Mouse (Mus musculus): ENCODE data around the gene Tecpr2. TPM values are rescaled to one million over a fixed set of nuclear protein-coding genes. Genes with fewer than 3 reads are reported as not detected.

Tecpr2 gene
- polyA plus RNA-seq, 1 experiment from 2014 or later, result 5.2 TPM

DNA sequence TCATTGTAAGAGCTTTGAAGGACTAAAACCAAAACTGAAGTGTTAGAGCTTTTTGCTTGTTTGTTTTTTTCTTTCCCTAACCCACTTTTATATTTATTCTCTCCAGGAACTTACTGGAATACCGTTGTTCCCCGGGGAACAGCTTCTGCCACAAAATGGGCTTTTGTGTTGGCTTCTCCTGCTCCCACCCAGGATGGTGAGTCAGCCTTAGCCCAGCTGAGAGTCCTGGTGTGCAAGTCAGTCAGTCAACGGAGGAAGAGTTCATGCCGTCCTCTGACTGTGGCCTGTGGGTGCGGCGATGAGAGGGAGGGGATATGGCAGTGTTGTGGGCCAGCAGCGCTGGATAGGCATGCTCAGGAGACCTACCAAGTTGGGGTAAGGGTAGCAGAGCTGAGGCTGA is 57.2 kb downstream of the Tecpr2 start:
- Histone ChIP-seq H3K9ac (no peak overlapping the region), H3K4me2 (no peak overlapping the region), H3K4me1 (ENCODE audit: insufficient read depth) (no peaks in the 10 kb centered on the region), H3K36me3 (ENCODE audit: insufficient read depth) (peaks cover 47% of the 10 kb centered on the region), H3K27ac (ENCODE audit: low read depth) (no peak overlapping the region), H3K4me3 (ENCODE audit: low read depth, low read length) (no peak overlapping the region), H3K27me3 (ENCODE audit: insufficient read depth, low read length) (no peaks in the 10 kb centered on the region), H3K9me3 (ENCODE audit: low read depth, low read length) (no peaks in the 10 kb centered on the region)
- no peak for TF ChIP-seq CTCF (IDR thresholded peaks at IDR 0.05; ENCODE audit: low read depth)
- ATAC-seq (ENCODE audit: insufficient read depth) (no peak), DNase-seq (no peak)
- 82% methylated on average over 7 of the region's 7 CpGs for WGBS

DNA sequence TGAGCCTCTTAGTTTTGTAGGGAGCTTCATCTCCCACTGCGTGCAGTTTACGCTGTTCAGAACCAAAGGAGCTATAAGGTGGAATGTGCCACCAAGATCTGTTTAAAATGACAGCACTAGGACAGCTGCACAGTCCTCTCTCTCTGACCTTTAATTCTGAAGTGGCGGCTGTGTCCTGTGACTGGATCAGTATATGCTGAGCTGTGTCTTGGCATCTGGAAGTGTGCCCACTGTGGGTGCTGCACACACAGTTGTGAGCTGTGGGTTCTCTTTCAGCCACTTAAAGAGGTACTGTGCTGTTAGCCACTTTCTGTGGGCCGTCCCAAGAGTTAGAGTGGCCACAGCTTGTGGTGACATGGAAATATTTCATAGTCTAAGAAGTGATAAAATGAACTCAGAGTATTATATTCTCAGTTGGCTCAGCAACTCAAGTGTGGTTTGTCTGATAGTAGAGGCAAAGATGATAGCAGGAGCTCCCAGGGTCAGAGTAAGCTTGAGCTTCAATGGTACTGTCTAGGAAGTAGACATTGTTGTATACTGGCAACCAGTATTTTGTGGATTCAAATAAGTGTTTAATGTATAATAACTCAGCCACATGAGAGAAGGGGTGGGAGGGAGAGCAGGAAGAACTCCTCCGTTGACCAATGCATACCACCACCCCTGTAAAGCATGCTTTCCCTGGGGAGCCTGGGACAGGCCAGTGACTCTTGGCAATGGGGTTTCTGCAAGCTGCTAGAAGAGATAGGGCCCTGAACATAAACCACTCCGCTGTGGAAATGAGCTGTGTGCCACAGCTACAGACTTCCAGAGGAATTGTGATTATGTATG is 59.2 kb downstream of the Tecpr2 start:
- peaks cover 39% of the 10 kb centered on the region for H3K36me3 ChIP-seq (ENCODE audit: insufficient read depth)
- no peak overlapping the region for H3K27ac ChIP-seq (ENCODE audit: low read depth)
- WGBS, result 87% methylated on average over 6 of the region's 6 CpGs
- H3K9ac ChIP-seq, result no peak overlapping the region
- ATAC-seq (ENCODE audit: insufficient read depth), result no peak
- TF ChIP-seq CTCF (IDR thresholded peaks at IDR 0.05; ENCODE audit: low read depth), result no peak
- no peak overlapping the region for H3K4me3 ChIP-seq (ENCODE audit: low read depth, low read length)
- H3K4me1 ChIP-seq (ENCODE audit: insufficient read depth), result no peaks in the 10 kb centered on the region
- H3K27me3 ChIP-seq (ENCODE audit: insufficient read depth, low read length), result no peaks in the 10 kb centered on the region
- no peak for DNase-seq
- H3K9me3 ChIP-seq (ENCODE audit: low read depth, low read length), result no peaks in the 10 kb centered on the region
- H3K4me2 ChIP-seq, result no peak overlapping the region

DNA sequence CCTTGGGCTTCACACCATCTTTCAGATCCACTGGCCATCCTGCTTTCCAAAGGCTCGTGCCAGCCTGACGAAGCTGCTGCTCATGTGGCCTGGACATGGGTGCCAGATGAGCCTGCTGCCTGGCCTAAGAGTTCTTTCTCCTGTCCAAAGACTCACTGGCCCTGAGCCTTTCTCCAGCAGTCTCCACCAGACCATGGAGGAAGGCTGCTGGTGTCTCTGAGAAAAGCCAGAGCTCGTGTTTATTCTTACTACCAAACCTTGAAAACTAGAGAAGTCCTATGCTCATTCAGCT is 59.8 kb downstream of the Tecpr2 start:
- Histone ChIP-seq H3K27me3 (ENCODE audit: insufficient read depth, low read length) (no peaks in the 10 kb centered on the region), H3K27ac (ENCODE audit: low read depth) (no peak overlapping the region), H3K9ac (no peak overlapping the region), H3K36me3 (ENCODE audit: insufficient read depth) (peaks cover 39% of the 10 kb centered on the region), H3K4me2 (no peak overlapping the region), H3K4me1 (ENCODE audit: insufficient read depth) (no peaks in the 10 kb centered on the region), H3K9me3 (ENCODE audit: low read depth, low read length) (no peaks in the 10 kb centered on the region), H3K4me3 (ENCODE audit: low read depth, low read length) (no peak overlapping the region)
- DNase-seq, result no peak
- WGBS, result 83% methylated on average over 3 of the region's 3 CpGs
- no peak for TF ChIP-seq CTCF (IDR thresholded peaks at IDR 0.05; ENCODE audit: low read depth)
- ATAC-seq (ENCODE audit: insufficient read depth), result no peak

DNA sequence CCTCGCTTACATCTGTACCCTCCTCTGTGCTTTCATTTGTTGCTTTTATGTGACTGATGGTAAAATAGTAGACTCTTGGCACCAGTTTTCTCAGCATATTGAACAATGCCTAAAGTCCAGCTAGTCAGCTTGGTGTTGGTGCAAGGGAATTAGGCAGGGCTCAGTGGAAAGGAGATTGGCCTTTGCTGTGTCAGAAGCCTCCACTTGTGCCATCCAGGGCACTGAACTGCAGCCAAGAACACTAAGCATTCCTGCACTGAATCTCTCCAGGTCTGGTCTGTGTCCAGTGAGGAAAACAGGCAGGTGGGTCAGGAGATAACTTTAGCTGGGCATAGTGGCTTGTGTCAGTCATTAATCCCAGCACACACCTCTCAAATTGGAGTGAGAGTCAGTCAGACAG is 60.3 kb downstream of the Tecpr2 start:
- Histone ChIP-seq H3K27me3 (ENCODE audit: insufficient read depth, low read length) (no peaks in the 10 kb centered on the region), H3K9ac (no peak overlapping the region), H3K36me3 (ENCODE audit: insufficient read depth) (peaks cover 37% of the 10 kb centered on the region), H3K4me3 (ENCODE audit: low read depth, low read length) (no peak overlapping the region), H3K4me1 (ENCODE audit: insufficient read depth) (no peaks in the 10 kb centered on the region), H3K27ac (ENCODE audit: low read depth) (no peak overlapping the region), H3K4me2 (no peak overlapping the region), H3K9me3 (ENCODE audit: low read depth, low read length) (no peaks in the 10 kb centered on the region)
- ATAC-seq (ENCODE audit: insufficient read depth) (no peak), DNase-seq (no peak)
- TF ChIP-seq CTCF (IDR thresholded peaks at IDR 0.05; ENCODE audit: low read depth), result no peak
- 89% methylated on average over 1 of the region's 1 CpGs for WGBS

DNA sequence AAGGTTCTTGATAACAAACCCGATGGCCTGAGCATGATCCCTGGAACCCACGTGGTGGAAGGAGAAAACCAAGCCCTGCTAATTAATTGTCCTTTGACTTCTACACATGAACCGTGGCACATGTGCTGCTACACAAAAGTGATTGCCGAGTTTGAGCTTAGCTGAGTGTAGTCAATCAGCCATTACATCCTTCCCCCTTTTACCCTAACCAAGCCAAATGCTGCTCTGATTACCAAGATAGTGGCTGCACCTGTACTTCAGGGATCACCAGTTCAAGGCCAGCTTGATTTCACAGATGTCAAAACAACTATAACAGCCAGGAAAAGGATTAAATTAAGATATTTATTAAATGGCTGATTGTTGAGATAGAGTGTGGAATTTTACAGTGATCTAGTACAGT is 61.1 kb downstream of the Tecpr2 start:
- H3K27me3 ChIP-seq (ENCODE audit: insufficient read depth, low read length), result no peaks in the 10 kb centered on the region
- no peak overlapping the region for H3K4me3 ChIP-seq (ENCODE audit: low read depth, low read length)
- no peaks in the 10 kb centered on the region for H3K4me1 ChIP-seq (ENCODE audit: insufficient read depth)
- no peak for TF ChIP-seq CTCF (IDR thresholded peaks at IDR 0.05; ENCODE audit: low read depth)
- DNase-seq, result no peak
- H3K9ac ChIP-seq, result no peak overlapping the region
- H3K4me2 ChIP-seq, result no peak overlapping the region
- no peaks in the 10 kb centered on the region for H3K9me3 ChIP-seq (ENCODE audit: low read depth, low read length)
- no peak overlapping the region for H3K27ac ChIP-seq (ENCODE audit: low read depth)
- no peak for ATAC-seq (ENCODE audit: insufficient read depth)
- H3K36me3 ChIP-seq (ENCODE audit: insufficient read depth), result peaks cover 34% of the 10 kb centered on the region
- 88% methylated on average over 4 of the region's 4 CpGs for WGBS

DNA sequence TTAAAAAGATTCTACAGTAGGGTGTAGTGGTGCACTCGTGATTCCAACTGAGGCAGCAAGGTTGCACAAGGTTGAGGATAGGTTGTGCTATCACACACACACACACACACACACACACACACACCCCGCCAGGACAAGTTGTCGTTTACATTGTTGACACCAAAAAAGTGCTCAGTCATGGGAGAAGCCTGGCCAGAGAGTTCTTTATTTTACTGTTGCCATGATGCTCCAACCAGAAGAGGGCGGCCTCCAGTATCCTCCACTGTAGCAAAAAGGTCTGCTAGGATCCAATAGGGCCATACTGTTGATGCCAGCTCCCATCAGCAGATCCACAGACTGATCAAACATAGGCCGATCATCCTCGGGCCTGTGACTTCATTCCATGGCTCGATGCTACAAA is 62.2 kb downstream of the Tecpr2 start:
- Histone ChIP-seq H3K4me2 (no peak overlapping the region), H3K9me3 (ENCODE audit: low read depth, low read length) (no peaks in the 10 kb centered on the region), H3K4me3 (ENCODE audit: low read depth, low read length) (no peak overlapping the region), H3K4me1 (ENCODE audit: insufficient read depth) (no peaks in the 10 kb centered on the region), H3K36me3 (ENCODE audit: insufficient read depth) (peaks cover 33% of the 10 kb centered on the region), H3K9ac (no peak overlapping the region), H3K27ac (ENCODE audit: low read depth) (no peak overlapping the region), H3K27me3 (ENCODE audit: insufficient read depth, low read length) (no peaks in the 10 kb centered on the region)
- DNase-seq (no peak), ATAC-seq (ENCODE audit: insufficient read depth) (no peak)
- no peak for TF ChIP-seq CTCF (IDR thresholded peaks at IDR 0.05; ENCODE audit: low read depth)
- WGBS, result 78% methylated on average over 7 of the region's 7 CpGs

DNA sequence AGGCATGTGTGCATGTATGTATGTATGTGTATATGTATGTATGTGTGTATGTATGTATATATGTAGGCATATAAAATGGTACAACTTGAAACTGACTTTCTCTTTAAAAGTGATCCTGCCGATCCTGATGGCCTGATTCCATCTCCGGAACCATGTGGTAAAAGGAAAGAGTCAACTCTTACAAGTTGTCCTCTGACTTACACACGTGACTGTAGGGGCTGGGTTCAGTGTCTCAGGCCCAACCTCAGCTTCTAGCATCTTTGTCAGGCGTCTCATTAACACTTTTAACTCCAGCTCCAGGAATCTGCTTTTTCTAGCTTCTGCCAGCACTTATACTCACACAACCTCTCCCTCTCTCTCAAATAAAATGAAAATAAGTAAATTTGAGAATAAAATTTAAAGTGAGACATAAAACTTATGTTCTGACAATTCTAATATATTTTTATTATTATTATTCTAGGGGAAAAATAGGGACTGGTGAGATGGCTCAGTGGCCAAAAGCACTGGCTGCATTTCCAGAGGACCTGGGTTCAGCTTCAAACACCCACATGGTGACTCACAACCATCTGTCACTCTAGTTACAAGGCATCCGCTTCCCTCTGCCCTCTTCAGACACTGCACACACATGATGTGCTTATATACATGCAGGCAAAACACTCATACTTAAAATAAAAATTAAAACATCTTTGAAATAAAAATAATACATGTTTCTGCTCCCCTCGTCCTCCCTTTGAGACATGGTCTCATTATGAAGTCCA is 63.7 kb downstream of the Tecpr2 start:
- WGBS, result 71% methylated on average over 6 of the region's 6 CpGs
- Histone ChIP-seq H3K4me3 (ENCODE audit: low read depth, low read length) (no peak overlapping the region), H3K4me1 (ENCODE audit: insufficient read depth) (no peaks in the 10 kb centered on the region), H3K9me3 (ENCODE audit: low read depth, low read length) (no peaks in the 10 kb centered on the region), H3K27me3 (ENCODE audit: insufficient read depth, low read length) (no peaks in the 10 kb centered on the region), H3K27ac (ENCODE audit: low read depth) (no peak overlapping the region), H3K9ac (no peak overlapping the region), H3K4me2 (no peak overlapping the region), H3K36me3 (ENCODE audit: insufficient read depth) (peaks cover 30% of the 10 kb centered on the region)
- no peak for DNase-seq
- TF ChIP-seq CTCF (IDR thresholded peaks at IDR 0.05; ENCODE audit: low read depth), result no peak
- ATAC-seq (ENCODE audit: insufficient read depth), result no peak
